Mouse (Mus musculus) midbrain, embryonic 10.5 days (tissue): Measurements from ENCODE around the gene Cdhr1. TPM values are rescaled to one million over a fixed set of nuclear protein-coding genes. Genes with fewer than 3 reads are reported as not detected.
"Not testable (repeated sequence)": the region's sequence is repeated elsewhere in the genome, so short reads cannot be mapped to it uniquely, and the experiment has no call there.

Experiments
- DNase-seq: peaks from one replicate; pipeline ENCODE4 v3.0.0-alpha.2; 2017; ENCODE audit warnings: low spot score
- H3K27ac ChIP-seq: fragments of 300-500 bp; sonication (generic); replicated peaks from 2 replicates; pipeline ENCODE4 v1.5.1; 2016; ENCODE audit warnings: mild to moderate bottlenecking
- H3K27me3 ChIP-seq: fragments of 300-500 bp; sonication (generic); 2 replicates; pipeline ENCODE4 v1.6.1; 2016; ENCODE audit warnings: low read depth, mild to moderate bottlenecking; ENCODE audit not compliant: poor library complexity, severe bottlenecking
- H3K36me3 ChIP-seq: fragments of 300-500 bp; sonication (generic); 2 replicates; pipeline ENCODE4 v1.6.1; 2016; ENCODE audit warnings: mild to moderate bottlenecking, moderate library complexity
- H3K4me1 ChIP-seq: fragments of 300-500 bp; sonication (generic); 2 replicates; pipeline ENCODE4 v1.6.1; 2016
- H3K4me3 ChIP-seq: fragments of 300-500 bp; sonication (generic); 2 replicates; pipeline ENCODE4 v1.5.1; 2016; ENCODE audit warnings: mild to moderate bottlenecking, moderate library complexity
- H3K9me3 ChIP-seq: fragments of 300-500 bp; sonication (generic); replicated peaks from 2 replicates; pipeline ENCODE4 v1.6.1; 2016; ENCODE audit warnings: mild to moderate bottlenecking
- WGBS: fragments of 180-500 bp; shearing (Covaris S2); methylation state at CpG from one replicate; pipeline ENCODE4 v1.1.7; 2016; 5-methylcytosine and 5-hydroxymethylcytosine counted together
- polyA plus RNA-seq: library from polyadenylated mRNA; unstranded; fragments of >200 nt; fragmentation: Nextera tagmentation; extraction: Ambion mirVana; gene quantifications from 2 replicates; pipeline ENCODE4 v1.2.1, GENCODE M21; 2016

Gene Cdhr1
- polyA plus RNA-seq: 0.11 and 0.14 TPM in 2 replicates

GRCm38 (mm10) chr14:37097956-37098530 is at the start of gene Cdhr1:
Gene Cdhr1 (minus strand): TSS chr14:37098347.
- peaks cover 37% of the 10 kb centered on the region for H3K27me3 ChIP-seq
- no peaks in the 10 kb centered on the region for H3K9me3 ChIP-seq
- H3K4me3 ChIP-seq: peak within 1 kb of the TSS; percentile 56
- peak; percentile 43 for DNase-seq
- H3K36me3 ChIP-seq: no peaks in the 10 kb centered on the region
- H3K27ac ChIP-seq: peak within 1 kb of the TSS; percentile 46; the same call in 1 of the 2 replicates
- WGBS: under 1% methylated on average over 30 of the region's 30 CpGs
- H3K4me1 ChIP-seq: peaks cover 15% of the 10 kb centered on the region

DNA sequence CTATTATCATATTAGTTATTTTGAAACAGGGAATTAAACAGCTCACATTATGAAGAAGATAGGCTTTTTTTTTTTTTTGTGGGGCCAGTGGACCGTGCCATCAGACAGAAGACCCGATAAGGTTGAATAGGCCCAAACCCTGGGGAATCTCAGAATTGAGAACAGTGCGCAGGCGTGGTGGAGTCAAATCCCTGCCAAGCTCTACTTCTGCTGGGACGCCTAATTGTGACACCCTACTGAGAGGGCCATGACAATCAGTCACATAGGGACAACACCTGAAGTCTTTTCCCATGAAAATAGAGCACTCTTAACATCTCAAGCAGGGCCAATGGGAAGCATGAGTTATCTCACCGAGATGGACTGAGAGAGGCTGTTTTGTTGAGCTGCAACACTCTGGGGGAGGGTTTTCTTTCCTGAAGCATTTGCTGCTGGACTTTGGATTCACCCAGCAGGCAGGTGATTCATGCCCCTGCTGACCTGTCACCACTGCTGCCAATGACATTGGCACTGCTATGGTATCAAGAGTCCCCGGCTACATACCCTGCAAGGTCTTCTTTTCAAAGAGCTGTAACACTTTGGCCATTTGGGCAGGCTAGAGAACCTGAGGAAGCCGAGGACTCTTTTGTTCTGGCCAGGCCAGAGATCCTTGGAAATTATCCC is 41.0 kb upstream of the Cdhr1 start:
- DNase-seq: no peak

DNA sequence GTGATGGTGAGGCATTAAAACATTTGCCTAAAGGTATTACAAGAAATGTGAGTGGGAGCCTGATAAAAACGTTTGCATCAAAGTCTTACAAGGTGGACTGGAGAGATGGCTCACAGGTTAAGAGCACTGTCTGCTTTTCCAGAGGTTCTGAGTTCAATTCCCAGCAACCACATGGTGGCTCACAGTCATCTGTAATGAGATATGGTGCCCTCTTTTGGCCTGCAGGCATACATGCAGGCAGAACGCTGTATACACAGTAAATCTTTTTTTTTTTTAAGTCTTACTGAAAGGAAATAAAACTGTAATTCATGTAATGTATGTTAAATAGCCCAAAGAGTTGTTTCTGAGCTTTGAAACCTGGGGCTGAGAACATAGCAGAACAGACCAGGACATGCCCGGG is 39.4 kb upstream of the Cdhr1 start:
- not testable (repeated sequence) for H3K36me3 ChIP-seq, H3K27ac ChIP-seq, H3K27me3 ChIP-seq, H3K9me3 ChIP-seq, H3K4me3 ChIP-seq, DNase-seq
- 90% methylated on average over 3 of the region's 3 CpGs for WGBS
- H3K4me1 ChIP-seq: peaks cover 10% of the 10 kb centered on the region

More for the DNA sequence above, 41.0 kb upstream of the Cdhr1 start:
- WGBS: 67% methylated on average over 8 of the region's 8 CpGs
- no peak overlapping the region for H3K27ac ChIP-seq
- H3K9me3 ChIP-seq: peaks cover 7% of the 10 kb centered on the region
- no peaks in the 10 kb centered on the region for H3K27me3 ChIP-seq
- H3K4me1 ChIP-seq: peaks cover 3% of the 10 kb centered on the region
- H3K4me3 ChIP-seq: no peak overlapping the region
- H3K36me3 ChIP-seq: no peaks in the 10 kb centered on the region

- 83% methylated on average over 4 of the region's 4 CpGs for WGBS
- peaks cover 20% of the 10 kb centered on the region for H3K36me3 ChIP-seq
- H3K4me3 ChIP-seq: 0 out of 2 replicates have a peak overlapping the region, but pooled peaks have one; percentile 93
- H3K4me1 ChIP-seq: peaks cover 10% of the 10 kb centered on the region
- H3K27me3 ChIP-seq: no peaks in the 10 kb centered on the region
- no peak overlapping the region for H3K27ac ChIP-seq
- no peaks in the 10 kb centered on the region for H3K9me3 ChIP-seq
- no peak for DNase-seq
Measured at GRCm38 (mm10) chr14:37136110-37136509, 38.0 kb upstream of the Cdhr1 start.

DNA sequence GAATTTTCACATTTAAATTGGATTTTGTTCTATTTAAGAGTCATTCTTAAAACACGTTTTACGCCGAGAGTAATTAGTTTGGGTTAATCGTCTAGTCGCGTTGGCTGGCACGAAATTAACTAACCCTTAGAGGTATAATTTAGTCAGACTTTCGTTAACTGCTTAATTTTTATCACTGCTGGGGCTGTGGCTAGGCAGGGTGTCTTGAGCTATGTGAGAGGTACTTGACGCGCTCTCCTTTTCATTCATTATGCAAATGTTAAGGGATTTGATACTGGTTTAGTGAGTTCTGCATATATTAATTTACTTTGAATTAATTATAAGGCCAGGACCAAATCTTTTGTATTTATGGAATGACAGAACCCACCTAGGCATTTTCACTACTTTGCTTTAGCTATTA is 37.5 kb upstream of the Cdhr1 start:
- WGBS: 3% methylated on average over 10 of the region's 10 CpGs
- H3K9me3 ChIP-seq: no peaks in the 10 kb centered on the region
- H3K4me1 ChIP-seq: peaks cover 10% of the 10 kb centered on the region
- peak overlapping the region; percentile 93 for H3K4me3 ChIP-seq
- peak overlapping the region; percentile 90 for H3K27ac ChIP-seq
- H3K36me3 ChIP-seq: peaks cover 24% of the 10 kb centered on the region
- H3K27me3 ChIP-seq: no peaks in the 10 kb centered on the region
- no peak for DNase-seq

DNA sequence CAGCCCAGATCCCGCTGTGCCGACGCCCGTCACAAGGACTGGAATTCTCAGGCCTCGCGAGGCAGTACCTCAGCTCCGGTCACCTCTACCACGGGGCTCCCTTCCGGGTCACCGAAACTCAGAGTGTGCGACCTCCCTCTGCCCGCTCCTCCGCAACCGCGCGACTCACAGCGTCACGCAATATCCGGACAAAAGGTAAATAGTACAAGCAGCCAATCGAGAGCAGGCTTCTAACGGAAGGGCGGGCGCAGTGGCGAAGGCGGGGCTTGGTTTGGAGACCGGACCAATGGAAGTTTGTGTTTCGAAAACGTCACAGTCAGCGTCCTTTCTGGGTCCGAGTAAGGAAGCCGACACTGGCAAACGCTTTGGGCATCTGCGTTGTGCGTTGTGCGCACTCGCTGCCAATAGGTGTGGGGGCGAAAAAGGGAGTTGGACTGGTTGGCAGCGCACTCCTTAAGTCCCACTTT is 37.0 kb upstream of the Cdhr1 start, which contains the start of gene Ghitm:
Gene Ghitm (minus strand): TSS at position 146 of the 467 bp plus-strand sequence.
- H3K4me1 ChIP-seq: peaks cover 10% of the 10 kb centered on the region
- under 1% methylated on average over 38 of the region's 38 CpGs for WGBS
- peaks cover 29% of the 10 kb centered on the region for H3K36me3 ChIP-seq
- H3K4me3 ChIP-seq: peak within 1 kb of the TSS; percentile 93
- DNase-seq: peak; percentile 96
- no peaks in the 10 kb centered on the region for H3K27me3 ChIP-seq
- H3K9me3 ChIP-seq: no peaks in the 10 kb centered on the region
- peak within 1 kb of the TSS; percentile 90 for H3K27ac ChIP-seq

- WGBS: 3% methylated on average over 40 of the region's 40 CpGs
- no peaks in the 10 kb centered on the region for H3K9me3 ChIP-seq
- peak overlapping the region; percentile 93 for H3K4me3 ChIP-seq
- peaks cover 10% of the 10 kb centered on the region for H3K4me1 ChIP-seq
- peaks cover 36% of the 10 kb centered on the region for H3K36me3 ChIP-seq
- H3K27me3 ChIP-seq: no peaks in the 10 kb centered on the region
- peak overlapping the region; percentile 90 for H3K27ac ChIP-seq
- DNase-seq: no peak
Measured at GRCm38 (mm10) chr14:37134304-37135126, 36.4 kb upstream of the Cdhr1 start.

GRCm38 (mm10) chr14:37127652-37128051 is 29.5 kb upstream of the Cdhr1 start:
- H3K27me3 ChIP-seq: no peaks in the 10 kb centered on the region
- WGBS: 54% methylated on average over 4 of the region's 4 CpGs
- H3K36me3 ChIP-seq: peaks cover 98% of the 10 kb centered on the region
- DNase-seq: no peak
- no peaks in the 10 kb centered on the region for H3K9me3 ChIP-seq
- H3K4me1 ChIP-seq: no peaks in the 10 kb centered on the region
- no peak overlapping the region for H3K4me3 ChIP-seq
- H3K27ac ChIP-seq: no peak overlapping the region

DNA sequence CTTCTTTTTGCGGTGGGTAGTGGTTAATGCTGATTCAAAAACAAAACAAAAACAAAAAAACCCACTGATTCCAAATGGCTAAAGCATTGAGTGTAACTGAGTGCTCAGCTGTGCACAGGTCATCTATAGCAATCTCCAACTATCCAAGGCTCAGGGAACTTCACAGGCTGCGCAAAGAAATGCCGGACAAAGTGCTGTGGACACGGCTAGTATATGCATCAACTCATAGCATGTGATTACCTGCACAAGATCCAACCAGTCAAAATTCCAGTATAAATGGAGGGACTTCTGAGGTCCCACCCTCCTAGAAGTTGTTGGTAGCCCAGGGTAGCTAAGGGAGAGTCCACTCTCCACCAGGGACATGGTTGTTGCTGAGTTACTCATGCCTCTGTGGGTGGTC is 21.1 kb upstream of the Cdhr1 start:
- WGBS: 98% methylated on average over 4 of the region's 4 CpGs
- no peaks in the 10 kb centered on the region for H3K4me1 ChIP-seq
- no peaks in the 10 kb centered on the region for H3K27me3 ChIP-seq
- no peak for DNase-seq
- peaks cover 53% of the 10 kb centered on the region for H3K36me3 ChIP-seq
- H3K9me3 ChIP-seq: no peaks in the 10 kb centered on the region
- H3K27ac ChIP-seq: no peak overlapping the region
- H3K4me3 ChIP-seq: no peak overlapping the region

DNA sequence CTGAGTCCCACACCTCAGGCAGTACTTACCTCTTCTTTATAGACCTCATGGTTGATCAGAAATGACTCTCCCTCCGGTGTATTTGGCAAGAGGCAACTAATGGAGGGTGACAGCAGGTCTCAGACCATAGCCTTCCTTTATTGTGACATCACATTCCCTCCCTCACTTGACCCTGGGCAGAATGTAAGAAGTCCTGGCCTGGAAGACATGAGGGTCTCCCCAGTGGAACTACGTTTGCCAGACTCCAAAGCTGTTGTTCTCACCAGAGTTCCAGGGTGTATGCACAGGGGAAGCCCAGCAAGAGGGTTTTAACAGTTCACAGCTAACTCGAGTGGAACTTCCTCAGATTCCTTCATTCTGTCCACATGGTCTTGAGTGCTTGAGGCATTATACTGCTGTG is 15.8 kb upstream of the Cdhr1 start, which contains the start of gene 2610528A11Rik:
Gene 2610528A11Rik (minus strand): TSS at position 101 of the 400 bp plus-strand sequence.
- WGBS: 76% methylated on average over 3 of the region's 3 CpGs
- Histone ChIP-seq H3K4me3 (no peak within 1 kb of the TSS), H3K36me3 (peaks cover 5% of the 10 kb centered on the region; the same call in 1 of the 2 replicates), H3K27ac (no peak within 1 kb of the TSS), H3K9me3 (no peaks in the 10 kb centered on the region), H3K27me3 (no peaks in the 10 kb centered on the region), H3K4me1 (no peaks in the 10 kb centered on the region)
- DNase-seq: no peak

DNA sequence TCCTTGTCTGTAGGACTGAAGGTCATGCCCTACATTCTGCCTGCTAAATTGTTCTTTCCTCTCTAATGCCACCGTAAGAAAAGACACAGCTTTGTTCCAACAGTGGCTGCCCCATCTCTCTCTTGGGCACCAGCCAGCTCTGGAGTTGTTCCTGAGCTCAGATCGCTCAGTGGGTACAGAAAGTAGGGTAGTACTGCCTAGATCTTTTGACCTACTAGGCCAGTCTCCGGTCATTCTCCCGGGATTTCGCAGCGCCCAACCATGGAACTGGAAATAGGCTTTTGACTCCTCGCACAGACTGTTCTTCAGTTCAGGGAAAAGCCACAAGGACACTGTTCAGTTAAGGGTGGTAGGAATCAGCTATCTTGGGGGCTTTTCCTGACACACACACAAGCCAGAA is 14.8 kb upstream of the Cdhr1 start:
- Histone ChIP-seq H3K9me3 (no peaks in the 10 kb centered on the region), H3K4me3 (no peak overlapping the region), H3K36me3 (no peaks in the 10 kb centered on the region), H3K27me3 (no peaks in the 10 kb centered on the region), H3K4me1 (no peaks in the 10 kb centered on the region), H3K27ac (no peak overlapping the region)
- WGBS: 95% methylated on average over 7 of the region's 7 CpGs
- DNase-seq: no peak

GRCm38 (mm10) chr14:37111371-37111770 is 13.2 kb upstream of the Cdhr1 start:
- no peaks in the 10 kb centered on the region for H3K9me3 ChIP-seq
- no peak overlapping the region for H3K4me3 ChIP-seq
- no peak overlapping the region for H3K27ac ChIP-seq
- no peaks in the 10 kb centered on the region for H3K36me3 ChIP-seq
- DNase-seq: no peak
- no peaks in the 10 kb centered on the region for H3K4me1 ChIP-seq
- no peaks in the 10 kb centered on the region for H3K27me3 ChIP-seq
